Mouse (Mus musculus) myocyte (in vitro differentiated cells): ENCODE results near the gene Srpk3. TPM values are rescaled to one million over a fixed set of nuclear protein-coding genes. Genes with fewer than 3 reads are reported as not detected.

Experiments
- H3K27me3 ChIP-seq: one replicate; pipeline ENCODE4 v1.6.1; 2011; ENCODE audit not compliant: control insufficient read depth, insufficient read depth, insufficient read length
- H3K36me3 ChIP-seq: one replicate; pipeline ENCODE4 v1.6.1; 2011; ENCODE audit not compliant: control insufficient read depth, insufficient read depth
- H3K4me2 ChIP-seq: one replicate; pipeline ENCODE4 v1.6.1; 2011; ENCODE audit warnings: low read depth, control low read depth
- H3K4me3 ChIP-seq: one replicate; pipeline ENCODE4 v1.5.1; 2011; ENCODE audit warnings: mild to moderate bottlenecking, control low read depth, moderate library complexity
- H3K79me2 ChIP-seq: one replicate; pipeline ENCODE4 v1.6.1; 2011; ENCODE audit not compliant: control insufficient read depth, insufficient read depth
- H3ac ChIP-seq: one replicate; pipeline ENCODE4 v1.6.1; 2011; ENCODE audit not compliant: control insufficient read depth, insufficient read length
- CEBPB ChIP-seq: IDR thresholded peaks from 2 replicates; pipeline ENCODE4 v1.6.1; 2011; ENCODE audit warnings: mild to moderate bottlenecking, moderate library complexity; ENCODE audit not compliant: poor library complexity, insufficient read depth, severe bottlenecking
- E2F4 ChIP-seq: IDR thresholded peaks from one replicate; pipeline ENCODE4 v1.6.1; 2011; ENCODE audit warnings: mild to moderate bottlenecking, control low read depth, moderate library complexity; ENCODE audit not compliant: insufficient read depth
- MAX ChIP-seq: IDR thresholded peaks from one replicate; pipeline ENCODE4 v1.6.1; 2011; ENCODE audit warnings: low read depth, mild to moderate bottlenecking, control low read depth
- MYOD1 ChIP-seq, 3 experiments: IDR thresholded peaks; one replicate each; pipeline ENCODE4 v1.6.1; 2011; ENCODE audit warnings: control low read depth in 2 of 3, low read depth in 2 of 3, mild to moderate bottlenecking in 2 of 3, moderate library complexity in 1 of 3; ENCODE audit not compliant: insufficient read length in 2 of 3, control insufficient read depth in 1 of 3
- MYOG ChIP-seq, 3 experiments: IDR thresholded peaks; one replicate each; pipeline ENCODE4 v1.6.1; 2011; ENCODE audit warnings: control low read depth in 2 of 3, low read depth in 2 of 3, mild to moderate bottlenecking in 2 of 3; ENCODE audit not compliant: insufficient read length in 2 of 3, control insufficient read depth in 1 of 3, insufficient read depth in 1 of 3
- POLR2A ChIP-seq: IDR thresholded peaks from one replicate; pipeline ENCODE4 v1.6.1; 2011; ENCODE audit warnings: low read depth, mild to moderate bottlenecking, control low read depth, moderate library complexity; ENCODE audit not compliant: insufficient read length
- POLR2AphosphoS2 ChIP-seq: IDR thresholded peaks from one replicate; pipeline ENCODE4 v1.6.1; 2011; ENCODE audit warnings: low read depth, control low read depth; ENCODE audit not compliant: insufficient read length
- REST ChIP-seq: IDR thresholded peaks from one replicate; pipeline ENCODE4 v1.6.1; 2011; ENCODE audit warnings: mild to moderate bottlenecking, control low read depth, moderate library complexity; ENCODE audit not compliant: insufficient read depth, insufficient read length
- SRF ChIP-seq: IDR thresholded peaks from one replicate; pipeline ENCODE4 v1.6.1; 2011; ENCODE audit warnings: low read depth; ENCODE audit not compliant: control insufficient read depth, insufficient read length
- TCF12 ChIP-seq: IDR thresholded peaks from one replicate; pipeline ENCODE4 v1.6.1; 2011; ENCODE audit warnings: mild to moderate bottlenecking, control low read depth; ENCODE audit not compliant: poor library complexity, insufficient read depth, severe bottlenecking
- TCF3 ChIP-seq: IDR thresholded peaks from one replicate; pipeline ENCODE4 v1.6.1; 2011; ENCODE audit warnings: low read depth, control low read depth; ENCODE audit not compliant: insufficient read length
- USF1 ChIP-seq: IDR thresholded peaks from one replicate; pipeline ENCODE4 v1.6.1; 2011; ENCODE audit warnings: low read depth, mild to moderate bottlenecking, control low read depth, moderate library complexity
- polyA plus RNA-seq: library from polyadenylated mRNA; unstranded; fragments of >200 nt; fragmentation: generic; extraction: Trizol; gene quantifications from one replicate; pipeline ENCODE4 v1.2.1, GENCODE M21; 2012; ENCODE audit warnings: missing spikeins

Gene Srpk3
- polyA plus RNA-seq, 1 experiment, result 16.9 TPM

DNA sequence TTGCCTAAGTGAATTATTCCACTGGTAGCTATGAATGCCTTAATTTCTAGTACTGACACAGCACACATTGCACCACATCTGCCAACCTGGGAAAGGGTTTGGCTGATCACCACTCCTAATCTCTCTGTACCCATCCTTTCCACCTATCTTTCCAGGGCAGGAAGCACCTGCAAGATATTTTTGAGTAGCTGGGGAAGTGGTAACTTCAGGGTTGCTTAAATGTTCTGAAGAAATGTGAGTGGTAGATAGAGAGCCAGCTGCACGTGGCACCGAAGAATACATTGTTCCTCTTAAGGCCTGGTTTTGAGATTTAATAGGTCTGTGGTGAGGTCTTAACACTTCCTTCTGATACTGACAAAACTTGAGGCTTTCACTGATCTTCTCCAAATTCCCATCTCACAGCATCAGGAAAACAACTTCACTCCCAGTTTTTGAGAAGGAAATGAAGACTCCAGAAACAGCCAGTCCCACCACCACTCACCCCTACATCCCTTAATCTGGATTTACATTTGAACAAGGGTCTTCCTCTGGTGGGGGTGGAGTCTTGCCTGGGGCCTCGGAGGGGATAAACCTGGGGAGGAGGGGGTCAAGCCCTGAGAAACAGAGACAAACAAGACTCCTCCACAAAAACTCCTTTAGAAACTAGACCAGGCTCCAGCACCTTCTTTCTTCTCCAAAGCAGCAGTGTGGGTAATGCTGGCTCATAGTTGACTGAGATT is 42.5 kb downstream of the Srpk3 start:
- peaks cover 7% of the 10 kb centered on the region for H3K27me3 ChIP-seq
- no peak overlapping the region for H3K4me3 ChIP-seq
- no peaks in the 10 kb centered on the region for H3K79me2 ChIP-seq
- no peak overlapping the region for H3K4me2 ChIP-seq
- no peak overlapping the region for H3ac ChIP-seq
- H3K36me3 ChIP-seq, result no peaks in the 10 kb centered on the region
- TF ChIP-seq SRF (no peak), REST (no peak), MAX (no peak), MYOD1 (IDR thresholded peaks at IDR 0.05; ENCODE audit: control insufficient read depth in 1 of 3, insufficient read length in 2 of 3, low read depth in 2 of 3) (no peak), CEBPB (no peak), TCF3 (no peak), TCF12 (no peak), POLR2AphosphoS2 (no peak), E2F4 (no peak), POLR2A (no peak)

DNA sequence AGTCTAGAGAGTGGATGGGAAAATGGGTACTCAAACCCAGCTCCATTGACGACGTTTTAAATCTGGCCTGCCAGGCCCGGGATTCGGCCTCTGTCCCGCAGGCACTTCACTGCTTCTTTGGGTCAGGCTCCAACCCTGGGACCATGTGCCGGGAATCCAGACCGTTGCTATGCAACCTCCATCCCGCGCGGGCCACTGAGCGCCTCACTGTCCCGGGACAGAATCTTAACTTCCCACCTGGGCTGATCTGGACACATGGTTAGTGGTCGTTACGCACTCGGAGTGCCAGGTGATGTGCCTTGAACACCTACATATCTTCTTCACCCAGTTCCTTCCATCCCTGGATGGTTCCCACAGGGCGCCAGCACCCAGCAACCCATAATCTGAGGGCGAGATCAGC is 49.5 kb downstream of the Srpk3 start:
- Histone ChIP-seq H3K27me3 (peaks cover 12% of the 10 kb centered on the region), H3K79me2 (no peaks in the 10 kb centered on the region), H3ac (no peak overlapping the region), H3K4me3 (no peak overlapping the region), H3K36me3 (no peaks in the 10 kb centered on the region), H3K4me2 (no peak overlapping the region)
- TF ChIP-seq TCF3, result no peak
- no peak for TF ChIP-seq POLR2A
- no peak for TF ChIP-seq MYOG (IDR thresholded peaks at IDR 0.05; ENCODE audit: control insufficient read depth in 1 of 3, insufficient read depth in 1 of 3, insufficient read length in 2 of 3, low read depth in 2 of 3)
- no peak for TF ChIP-seq CEBPB
- no peak for TF ChIP-seq E2F4
- TF ChIP-seq POLR2AphosphoS2, result no peak
- TF ChIP-seq MAX, result no peak
- TF ChIP-seq USF1, result no peak
- no peak for TF ChIP-seq MYOD1 (IDR thresholded peaks at IDR 0.05; ENCODE audit: control insufficient read depth in 1 of 3, insufficient read length in 2 of 3, low read depth in 2 of 3)
- no peak for TF ChIP-seq REST
- no peak for TF ChIP-seq SRF
- no peak for TF ChIP-seq TCF12

DNA sequence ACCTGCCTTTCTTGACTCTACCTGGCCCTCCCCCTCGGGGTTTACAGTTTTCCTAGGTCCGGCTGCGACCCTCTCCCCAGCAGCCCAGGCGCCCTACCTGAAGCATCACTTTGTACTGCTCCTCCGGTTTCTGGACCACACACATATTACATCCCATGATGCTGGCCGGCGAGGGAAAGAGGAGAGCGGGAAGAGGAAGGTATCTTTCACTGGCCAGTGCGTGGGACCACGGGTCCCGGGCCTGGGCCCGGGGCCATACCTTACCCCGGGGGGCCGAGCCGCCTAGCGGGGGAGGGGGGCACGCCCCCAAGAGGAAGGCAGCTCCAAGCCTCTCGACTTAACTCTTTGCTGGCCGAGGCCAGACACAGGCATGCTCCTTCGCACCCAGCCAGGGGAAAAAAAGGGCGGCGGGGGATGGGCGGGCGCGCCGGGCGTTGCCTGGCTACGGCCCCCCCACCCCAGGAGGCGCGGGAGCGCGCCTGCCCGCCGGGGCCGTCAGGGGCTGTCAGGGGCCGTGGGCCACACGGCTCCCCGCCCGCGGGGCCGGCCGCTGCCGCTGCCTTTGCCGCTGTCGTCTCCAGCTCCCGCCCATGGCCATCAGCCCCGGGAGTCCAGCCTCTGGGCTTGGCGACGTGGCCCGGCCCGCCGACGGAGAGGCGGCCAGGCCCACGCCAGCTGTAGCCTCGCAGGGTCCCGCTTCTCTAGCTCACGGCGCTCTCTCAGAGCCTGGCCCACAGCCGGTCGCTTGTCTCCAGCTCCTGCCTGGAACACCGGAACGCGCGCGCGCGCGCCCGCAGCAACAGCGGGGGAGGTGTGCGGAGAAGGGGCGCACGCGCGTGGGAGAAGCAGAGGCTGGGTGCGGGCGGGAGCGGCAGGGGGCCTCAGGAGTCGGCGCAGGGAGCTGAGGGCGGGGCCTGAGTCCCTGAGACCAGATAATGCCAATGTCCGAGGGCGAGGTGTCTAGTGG is 50.3 kb downstream of the Srpk3 start, which contains the start of gene Pdzd4:
Pdzd4 (minus strand) TSS at position 785 of the 967 bp plus-strand sequence.
- no peaks in the 10 kb centered on the region for H3K79me2 ChIP-seq
- H3K27me3 ChIP-seq, result peaks cover 12% of the 10 kb centered on the region
- no peak within 1 kb of the TSS for H3K4me3 ChIP-seq
- H3K36me3 ChIP-seq, result no peaks in the 10 kb centered on the region
- no peak within 1 kb of the TSS for H3ac ChIP-seq
- peak within 1 kb of the TSS; percentile 12 for H3K4me2 ChIP-seq
- TF ChIP-seq POLR2AphosphoS2, result no peak

Other genes starting within 250 kb of the Srpk3 start
- 2.9 TPM for gene Dusp9, start 135.0 kb upstream of the Srpk3 start, polyA plus RNA-seq
- gene Pnck, start 114.3 kb upstream of the Srpk3 start, polyA plus RNA-seq, result 0.11 TPM
- gene Slc6a8, start 101.3 kb upstream of the Srpk3 start, polyA plus RNA-seq, result 56.3 TPM
- 255 TPM for gene Bcap31, start 58.2 kb upstream of the Srpk3 start, polyA plus RNA-seq
- gene Abcd1, start 57.8 kb upstream of the Srpk3 start, polyA plus RNA-seq, result 14.9 TPM
- 0.66 TPM for gene Plxnb3, start 17.3 kb upstream of the Srpk3 start, polyA plus RNA-seq
- 238 TPM for gene Idh3g, start 12.5 kb downstream of the Srpk3 start, polyA plus RNA-seq
- gene Ssr4, start 12.6 kb downstream of the Srpk3 start, polyA plus RNA-seq, result 224 TPM
- 0.25 TPM for gene Pdzd4, start 50.6 kb downstream of the Srpk3 start, polyA plus RNA-seq
- not detected for gene Avpr2, start 117.7 kb downstream of the Srpk3 start, polyA plus RNA-seq
- gene L1cam, start 121.7 kb downstream of the Srpk3 start, polyA plus RNA-seq, result 0.65 TPM
- 0.24 TPM for gene Arhgap4, start 147.5 kb downstream of the Srpk3 start, polyA plus RNA-seq
- gene Naa10, start 147.5 kb downstream of the Srpk3 start, polyA plus RNA-seq, result 83.1 TPM
- gene Renbp, start 156.4 kb downstream of the Srpk3 start, polyA plus RNA-seq, result 103 TPM
- 38.1 TPM for gene Hcfc1, start 192.0 kb downstream of the Srpk3 start, polyA plus RNA-seq
- gene Irak1, start 249.5 kb downstream of the Srpk3 start, polyA plus RNA-seq, result 28.6 TPM